Mouse (Mus musculus): ENCODE measurements around the gene Gm6803. TPM values are rescaled to one million over a fixed set of nuclear protein-coding genes. Genes with fewer than 3 reads are reported as not detected.
"Not testable (repeated sequence)": the region's sequence is repeated elsewhere in the genome, so short reads cannot be mapped to it uniquely, and the experiment has no call there.

Gm6803 gene
- not detected in 2 replicates for polyA plus RNA-seq (2012; rRNA removed)

GRCm38 (mm10) chr12:88018671-88019070 is at the start of gene Gm6803:
TSS of gene Gm6803 (minus strand) at chr12:88018771.
- 69% methylated on average over 2 of the region's 2 CpGs for WGBS
- DNase-seq (ENCODE audit: low read depth, low spot score) = not testable (repeated sequence)

GRCm38 (mm10) chr12:88045226-88045625 is 26.7 kb upstream of the Gm6803 start:
- 65% methylated on average over 1 of the region's 1 CpGs for WGBS
- DNase-seq (ENCODE audit: low read depth, low spot score) = not testable (repeated sequence)

- DNase-seq (ENCODE audit: low read depth, low spot score) = not testable (repeated sequence)
These were observed 21.1 kb upstream of the Gm6803 start for GRCm38 (mm10) chr12:88039703-88040102.

GRCm38 (mm10) chr12:88039062-88039461 is 20.5 kb upstream of the Gm6803 start:
- not testable (repeated sequence) for DNase-seq (ENCODE audit: low read depth, low spot score)

More at GRCm38 (mm10) chr12:88039703-88040102, 21.1 kb upstream of the Gm6803 start:
- WGBS = 89% methylated on average over 1 of the region's 1 CpGs

GRCm38 (mm10) chr12:88032250-88032649 is 13.7 kb upstream of the Gm6803 start:
- 94% methylated on average over 5 of the region's 5 CpGs for WGBS

GRCm38 (mm10) chr12:88026704-88027103 is 8.1 kb upstream of the Gm6803 start, which contains the start of gene Gm2056:
TSS of gene Gm2056 (plus strand) at chr12:88027004.
- DNase-seq (ENCODE audit: low read depth, low spot score) = not testable (repeated sequence)
- 81% methylated on average over 1 of the region's 1 CpGs for WGBS

More at GRCm38 (mm10) chr12:88032250-88032649, 13.7 kb upstream of the Gm6803 start:
- not testable (repeated sequence) for DNase-seq (ENCODE audit: low read depth, low spot score)

- WGBS = 100% methylated on average over 1 of the region's 1 CpGs
- not testable (repeated sequence) for DNase-seq (ENCODE audit: low read depth, low spot score)
These were observed 7.0 kb downstream of the Gm6803 start, which contains the start of gene Gm2075 for GRCm38 (mm10) chr12:88011548-88011947. TSS of gene Gm2075 (plus strand) at chr12:88011848.

- WGBS = 53% methylated on average over 3 of the region's 3 CpGs
- not testable (repeated sequence) for DNase-seq (ENCODE audit: low read depth, low spot score)
These were observed 14.5 kb downstream of the Gm6803 start for GRCm38 (mm10) chr12:88004118-88004517.

- DNase-seq (ENCODE audit: low read depth, low spot score) = not testable (repeated sequence)
These were observed 34.6 kb downstream of the Gm6803 start for GRCm38 (mm10) chr12:87984000-87984399.

Other genes starting within 250 kb of the Gm6803 start
- not detected in 2 replicates for gene Gm21319, start 243.0 kb downstream of the Gm6803 start, polyA plus RNA-seq (2012; rRNA removed)
- gene Gm21936, start 223.3 kb downstream of the Gm6803 start, polyA plus RNA-seq (2012; rRNA removed) = not detected in 2 replicates
- not detected in 2 replicates for gene BB287469, start 202.2 kb downstream of the Gm6803 start, polyA plus RNA-seq (2012; rRNA removed)
- gene Gm2001, start 176.4 kb downstream of the Gm6803 start, polyA plus RNA-seq (2012; rRNA removed) = not detected in 2 replicates
- gene Gm2016, start 144.7 kb downstream of the Gm6803 start, polyA plus RNA-seq (2012; rRNA removed) = not detected in 2 replicates
- gene Gm2022, start 123.4 kb downstream of the Gm6803 start, polyA plus RNA-seq (2012; rRNA removed) = not detected in 2 replicates
- not detected in 2 replicates for gene Gm2035, start 98.9 kb downstream of the Gm6803 start, polyA plus RNA-seq (2012; rRNA removed)
- gene Gm2042, start 64.7 kb downstream of the Gm6803 start, polyA plus RNA-seq (2012; rRNA removed) = not detected in 2 replicates
- gene Gm2075, start 6.9 kb downstream of the Gm6803 start, polyA plus RNA-seq (2012; rRNA removed) = not detected in 2 replicates
- not detected in 2 replicates for gene Gm2056, start 8.2 kb upstream of the Gm6803 start, polyA plus RNA-seq (2012; rRNA removed)
- not detected in 2 replicates for gene Gm16368, start 64.9 kb upstream of the Gm6803 start, polyA plus RNA-seq (2012; rRNA removed)
- not detected in 2 replicates for gene Gm10436, start 163.3 kb upstream of the Gm6803 start, polyA plus RNA-seq (2012; rRNA removed)
- gene Gm8332, start 231.3 kb upstream of the Gm6803 start, polyA plus RNA-seq (2012; rRNA removed) = not detected in 2 replicates